Mouse (Mus musculus): Measurements from ENCODE around the gene Slc6a21. TPM values are rescaled to one million over a fixed set of nuclear protein-coding genes. Genes with fewer than 3 reads are reported as not detected.

Gene Slc6a21
- polyA plus RNA-seq (2014; fragmentation: Illumina TruSeq; extraction: RNeasy Lipid Tissue Mini Kit (QIAGEN cat#74804); ENCODE audit: low read depth, low replicate concordance), result not detected

GRCm38 (mm10) chr7:45277136-45277760 lies at the start of gene Slc6a21:
Slc6a21 (plus strand) TSS chr7:45277513.

GRCm38 (mm10) chr7:45238723-45239496 lies 38.4 kb upstream of the Slc6a21 start, which contains the start of gene Cd37:
Cd37 (minus strand) TSS chr7:45239115.

DNA sequence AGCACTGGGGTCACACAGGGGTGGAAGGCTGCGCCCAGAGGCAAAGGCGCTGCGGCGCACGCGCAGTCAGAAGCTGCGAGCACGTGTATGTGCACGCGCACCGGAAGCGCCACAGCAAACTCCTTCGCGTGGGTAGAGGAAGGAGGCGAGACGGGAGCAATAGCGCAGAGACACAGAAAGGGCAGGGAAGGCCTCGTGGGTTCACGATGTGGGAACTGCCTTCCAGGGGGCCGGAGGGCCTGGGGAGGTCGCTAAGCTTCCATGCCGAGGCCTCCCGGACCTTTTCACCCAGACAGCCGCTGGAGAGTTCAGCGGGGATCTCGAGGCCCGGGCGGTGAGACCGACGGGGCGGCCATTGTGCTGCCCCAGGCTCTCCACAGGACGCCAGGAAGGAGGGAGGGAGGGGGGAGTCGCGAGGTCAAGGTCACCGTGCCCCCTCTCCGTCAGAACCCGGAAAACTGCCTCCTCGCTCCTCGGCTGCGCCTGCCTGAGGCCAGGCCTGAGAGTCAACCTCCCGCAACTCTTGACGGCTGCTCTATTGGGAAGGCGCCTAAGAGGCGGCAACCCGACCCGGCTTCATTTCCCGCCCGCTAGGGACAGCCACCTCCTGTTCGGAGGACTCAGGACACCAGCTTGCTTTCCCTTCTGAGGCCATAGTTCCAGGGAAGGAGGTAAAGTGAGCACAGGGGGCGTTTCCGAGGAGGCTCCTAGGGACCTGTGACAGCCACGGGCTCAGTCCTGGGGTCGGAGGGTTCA lies 36.5 kb upstream of the Slc6a21 start, which contains the start of gene Slc6a16:
Slc6a16 (plus strand) TSS at position 453 of the 756 bp plus-strand sequence.

DNA sequence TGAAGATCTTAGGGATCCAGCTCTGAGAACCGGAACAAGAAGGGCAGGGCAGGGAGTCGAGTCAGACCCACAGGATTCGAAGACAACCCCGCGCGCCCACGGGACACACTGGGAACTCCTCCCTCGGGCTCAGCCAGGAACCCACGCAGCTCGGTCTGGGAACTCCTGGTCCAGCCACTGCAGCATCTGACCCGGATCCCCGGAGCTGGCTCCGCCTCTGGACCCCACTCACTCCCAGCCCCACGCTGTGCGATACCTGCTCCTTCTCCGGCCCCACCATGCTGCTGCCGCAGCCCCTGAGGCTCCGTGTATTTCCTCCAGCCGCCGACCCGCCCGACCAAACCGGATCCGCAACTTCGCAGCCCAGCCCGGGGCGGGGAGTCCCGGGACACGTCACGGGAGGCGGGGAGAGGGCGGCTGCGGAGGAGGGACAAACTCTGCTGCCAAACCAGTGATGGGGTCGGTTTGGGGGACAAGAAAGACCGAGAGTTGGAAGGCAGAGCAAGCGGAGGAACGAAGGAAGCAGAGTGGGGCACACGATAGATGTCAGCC lies 56.2 kb downstream of the Slc6a21 start, which contains the start of gene Trpm4:
Trpm4 (minus strand) TSS at position 350 of the 552 bp plus-strand sequence.

DNA sequence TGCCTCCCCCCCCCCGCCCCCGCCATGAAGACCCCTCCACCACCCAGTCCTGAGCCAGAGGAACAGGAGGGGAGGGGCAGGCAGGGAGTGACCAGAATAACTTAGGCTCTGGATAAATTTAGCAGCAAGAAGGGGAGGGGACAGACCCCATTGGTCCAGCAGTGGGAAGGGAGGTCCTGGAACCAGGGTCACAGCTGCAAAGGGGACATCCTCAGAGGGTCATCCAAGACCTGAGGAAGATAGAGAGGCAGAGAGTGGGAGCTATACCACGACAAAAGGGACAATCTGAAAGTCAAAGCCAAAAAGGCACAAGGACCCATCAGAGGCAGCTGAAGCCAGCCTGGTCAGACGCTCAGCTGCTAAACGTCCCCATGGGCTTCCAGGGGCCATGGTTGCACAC lies 57.7 kb downstream of the Slc6a21 start, which contains the start of gene Hrc:
Hrc (plus strand) TSS at position 235 of the 400 bp plus-strand sequence.

Other genes with a start within 250 kb of the Slc6a21 start
- 13.2 TPM for gene Prr12, start 224.6 kb upstream of the Slc6a21 start, polyA plus RNA-seq (2014; fragmentation: Illumina TruSeq; extraction: RNeasy Lipid Tissue Mini Kit (QIAGEN cat#74804); ENCODE audit: low read depth, low replicate concordance)
- 40.7 TPM for gene Nosip, start 215.1 kb upstream of the Slc6a21 start, polyA plus RNA-seq (2014; fragmentation: Illumina TruSeq; extraction: RNeasy Lipid Tissue Mini Kit (QIAGEN cat#74804); ENCODE audit: low read depth, low replicate concordance)
- 12.4 TPM for gene Prrg2, start 214.8 kb upstream of the Slc6a21 start, polyA plus RNA-seq (2014; fragmentation: Illumina TruSeq; extraction: RNeasy Lipid Tissue Mini Kit (QIAGEN cat#74804); ENCODE audit: low read depth, low replicate concordance)
- 40.8 TPM for gene Rcn3, start 185.3 kb upstream of the Slc6a21 start, polyA plus RNA-seq (2014; fragmentation: Illumina TruSeq; extraction: RNeasy Lipid Tissue Mini Kit (QIAGEN cat#74804); ENCODE audit: low read depth, low replicate concordance)
- gene Fcgrt, start 173.7 kb upstream of the Slc6a21 start, polyA plus RNA-seq (2014; fragmentation: Illumina TruSeq; extraction: RNeasy Lipid Tissue Mini Kit (QIAGEN cat#74804); ENCODE audit: low read depth, low replicate concordance), result 83.1 TPM
- gene Rps11, start 153.1 kb upstream of the Slc6a21 start, polyA plus RNA-seq (2014; fragmentation: Illumina TruSeq; extraction: RNeasy Lipid Tissue Mini Kit (QIAGEN cat#74804); ENCODE audit: low read depth, low replicate concordance), result 641 TPM
- gene Rpl13a, start 148.8 kb upstream of the Slc6a21 start, polyA plus RNA-seq (2014; fragmentation: Illumina TruSeq; extraction: RNeasy Lipid Tissue Mini Kit (QIAGEN cat#74804); ENCODE audit: low read depth, low replicate concordance), result 958 TPM
- gene Gm45713, start 141.3 kb upstream of the Slc6a21 start, polyA plus RNA-seq (2014; fragmentation: Illumina TruSeq; extraction: RNeasy Lipid Tissue Mini Kit (QIAGEN cat#74804); ENCODE audit: low read depth, low replicate concordance), result not detected
- gene Flt3l, start 141.1 kb upstream of the Slc6a21 start, polyA plus RNA-seq (2014; fragmentation: Illumina TruSeq; extraction: RNeasy Lipid Tissue Mini Kit (QIAGEN cat#74804); ENCODE audit: low read depth, low replicate concordance), result 21.0 TPM
- 41.4 TPM for gene Pih1d1, start 123.2 kb upstream of the Slc6a21 start, polyA plus RNA-seq (2014; fragmentation: Illumina TruSeq; extraction: RNeasy Lipid Tissue Mini Kit (QIAGEN cat#74804); ENCODE audit: low read depth, low replicate concordance)
- gene Aldh16a1, start 122.9 kb upstream of the Slc6a21 start, polyA plus RNA-seq (2014; fragmentation: Illumina TruSeq; extraction: RNeasy Lipid Tissue Mini Kit (QIAGEN cat#74804); ENCODE audit: low read depth, low replicate concordance), result 16.5 TPM
- gene Slc17a7, start 113.6 kb upstream of the Slc6a21 start, polyA plus RNA-seq (2014; fragmentation: Illumina TruSeq; extraction: RNeasy Lipid Tissue Mini Kit (QIAGEN cat#74804); ENCODE audit: low read depth, low replicate concordance), result 27.4 TPM
- gene Gfy, start 97.9 kb upstream of the Slc6a21 start, polyA plus RNA-seq (2014; fragmentation: Illumina TruSeq; extraction: RNeasy Lipid Tissue Mini Kit (QIAGEN cat#74804); ENCODE audit: low read depth, low replicate concordance), result not detected
- not detected for gene Pth2, start 96.5 kb upstream of the Slc6a21 start, polyA plus RNA-seq (2014; fragmentation: Illumina TruSeq; extraction: RNeasy Lipid Tissue Mini Kit (QIAGEN cat#74804); ENCODE audit: low read depth, low replicate concordance)
- gene Ccdc155, start 72.6 kb upstream of the Slc6a21 start, polyA plus RNA-seq (2014; fragmentation: Illumina TruSeq; extraction: RNeasy Lipid Tissue Mini Kit (QIAGEN cat#74804); ENCODE audit: low read depth, low replicate concordance), result not detected
- gene Dkkl1, start 65.4 kb upstream of the Slc6a21 start, polyA plus RNA-seq (2014; fragmentation: Illumina TruSeq; extraction: RNeasy Lipid Tissue Mini Kit (QIAGEN cat#74804); ENCODE audit: low read depth, low replicate concordance), result not detected
- gene Tead2, start 61.8 kb upstream of the Slc6a21 start, polyA plus RNA-seq (2014; fragmentation: Illumina TruSeq; extraction: RNeasy Lipid Tissue Mini Kit (QIAGEN cat#74804); ENCODE audit: low read depth, low replicate concordance), result 7.8 TPM
- gene Cd37, start 38.4 kb upstream of the Slc6a21 start, polyA plus RNA-seq (2014; fragmentation: Illumina TruSeq; extraction: RNeasy Lipid Tissue Mini Kit (QIAGEN cat#74804); ENCODE audit: low read depth, low replicate concordance), result 3.0 TPM
- gene Slc6a16, start 36.4 kb upstream of the Slc6a21 start, polyA plus RNA-seq (2014; fragmentation: Illumina TruSeq; extraction: RNeasy Lipid Tissue Mini Kit (QIAGEN cat#74804); ENCODE audit: low read depth, low replicate concordance), result not detected
- gene Trpm4, start 56.3 kb downstream of the Slc6a21 start, polyA plus RNA-seq (2014; fragmentation: Illumina TruSeq; extraction: RNeasy Lipid Tissue Mini Kit (QIAGEN cat#74804); ENCODE audit: low read depth, low replicate concordance), result 31.0 TPM
- 1,149 TPM for gene Hrc, start 57.8 kb downstream of the Slc6a21 start, polyA plus RNA-seq (2014; fragmentation: Illumina TruSeq; extraction: RNeasy Lipid Tissue Mini Kit (QIAGEN cat#74804); ENCODE audit: low read depth, low replicate concordance)
- gene Ppfia3, start 89.5 kb downstream of the Slc6a21 start, polyA plus RNA-seq (2014; fragmentation: Illumina TruSeq; extraction: RNeasy Lipid Tissue Mini Kit (QIAGEN cat#74804); ENCODE audit: low read depth, low replicate concordance), result 0.24 TPM
- 1.2 TPM for gene Lin7b, start 93.1 kb downstream of the Slc6a21 start, polyA plus RNA-seq (2014; fragmentation: Illumina TruSeq; extraction: RNeasy Lipid Tissue Mini Kit (QIAGEN cat#74804); ENCODE audit: low read depth, low replicate concordance)
- 154 TPM for gene Snrnp70, start 118.2 kb downstream of the Slc6a21 start, polyA plus RNA-seq (2014; fragmentation: Illumina TruSeq; extraction: RNeasy Lipid Tissue Mini Kit (QIAGEN cat#74804); ENCODE audit: low read depth, low replicate concordance)
- 4.3 TPM for gene Kcna7, start 128.1 kb downstream of the Slc6a21 start, polyA plus RNA-seq (2014; fragmentation: Illumina TruSeq; extraction: RNeasy Lipid Tissue Mini Kit (QIAGEN cat#74804); ENCODE audit: low read depth, low replicate concordance)
- gene Ntf5, start 136.2 kb downstream of the Slc6a21 start, polyA plus RNA-seq (2014; fragmentation: Illumina TruSeq; extraction: RNeasy Lipid Tissue Mini Kit (QIAGEN cat#74804); ENCODE audit: low read depth, low replicate concordance), result 0.24 TPM
- not detected for gene Lhb, start 143.3 kb downstream of the Slc6a21 start, polyA plus RNA-seq (2014; fragmentation: Illumina TruSeq; extraction: RNeasy Lipid Tissue Mini Kit (QIAGEN cat#74804); ENCODE audit: low read depth, low replicate concordance)
- gene Gys1, start 157.3 kb downstream of the Slc6a21 start, polyA plus RNA-seq (2014; fragmentation: Illumina TruSeq; extraction: RNeasy Lipid Tissue Mini Kit (QIAGEN cat#74804); ENCODE audit: low read depth, low replicate concordance), result 80.5 TPM
- gene Ruvbl2, start 160.6 kb downstream of the Slc6a21 start, polyA plus RNA-seq (2014; fragmentation: Illumina TruSeq; extraction: RNeasy Lipid Tissue Mini Kit (QIAGEN cat#74804); ENCODE audit: low read depth, low replicate concordance), result 27.2 TPM
- gene Ftl1, start 182.4 kb downstream of the Slc6a21 start, polyA plus RNA-seq (2014; fragmentation: Illumina TruSeq; extraction: RNeasy Lipid Tissue Mini Kit (QIAGEN cat#74804); ENCODE audit: low read depth, low replicate concordance), result 688 TPM
- 36.8 TPM for gene Bax, start 189.4 kb downstream of the Slc6a21 start, polyA plus RNA-seq (2014; fragmentation: Illumina TruSeq; extraction: RNeasy Lipid Tissue Mini Kit (QIAGEN cat#74804); ENCODE audit: low read depth, low replicate concordance)
- gene Tulp2, start 204.4 kb downstream of the Slc6a21 start, polyA plus RNA-seq (2014; fragmentation: Illumina TruSeq; extraction: RNeasy Lipid Tissue Mini Kit (QIAGEN cat#74804); ENCODE audit: low read depth, low replicate concordance), result not detected
- gene Gm45808, start 209.3 kb downstream of the Slc6a21 start, polyA plus RNA-seq (2014; fragmentation: Illumina TruSeq; extraction: RNeasy Lipid Tissue Mini Kit (QIAGEN cat#74804); ENCODE audit: low read depth, low replicate concordance), result 1.7 TPM
- gene Dhdh, start 211.3 kb downstream of the Slc6a21 start, polyA plus RNA-seq (2014; fragmentation: Illumina TruSeq; extraction: RNeasy Lipid Tissue Mini Kit (QIAGEN cat#74804); ENCODE audit: low read depth, low replicate concordance), result 13.6 TPM
- gene Nucb1, start 232.9 kb downstream of the Slc6a21 start, polyA plus RNA-seq (2014; fragmentation: Illumina TruSeq; extraction: RNeasy Lipid Tissue Mini Kit (QIAGEN cat#74804); ENCODE audit: low read depth, low replicate concordance), result 147 TPM
- 41.3 TPM for gene Ppp1r15a, start 248.8 kb downstream of the Slc6a21 start, polyA plus RNA-seq (2014; fragmentation: Illumina TruSeq; extraction: RNeasy Lipid Tissue Mini Kit (QIAGEN cat#74804); ENCODE audit: low read depth, low replicate concordance)
- gene Plekha4, start 248.8 kb downstream of the Slc6a21 start, polyA plus RNA-seq (2014; fragmentation: Illumina TruSeq; extraction: RNeasy Lipid Tissue Mini Kit (QIAGEN cat#74804); ENCODE audit: low read depth, low replicate concordance), result 3.6 TPM